Mouse (Mus musculus): Measurements from ENCODE around the gene Ttc9c. TPM values are rescaled to one million over a fixed set of nuclear protein-coding genes. Genes with fewer than 3 reads are reported as not detected.
A peak's percentile ranks its signal among the peaks of the same experiment; 100 is the strongest.
"Not testable (repeated sequence)": the region's sequence is repeated elsewhere in the genome, so short reads cannot be mapped to it uniquely, and the experiment has no call there.

Ttc9c gene
- polyA plus RNA-seq, 1 experiment from 2014 or later, result 46.8 TPM

DNA sequence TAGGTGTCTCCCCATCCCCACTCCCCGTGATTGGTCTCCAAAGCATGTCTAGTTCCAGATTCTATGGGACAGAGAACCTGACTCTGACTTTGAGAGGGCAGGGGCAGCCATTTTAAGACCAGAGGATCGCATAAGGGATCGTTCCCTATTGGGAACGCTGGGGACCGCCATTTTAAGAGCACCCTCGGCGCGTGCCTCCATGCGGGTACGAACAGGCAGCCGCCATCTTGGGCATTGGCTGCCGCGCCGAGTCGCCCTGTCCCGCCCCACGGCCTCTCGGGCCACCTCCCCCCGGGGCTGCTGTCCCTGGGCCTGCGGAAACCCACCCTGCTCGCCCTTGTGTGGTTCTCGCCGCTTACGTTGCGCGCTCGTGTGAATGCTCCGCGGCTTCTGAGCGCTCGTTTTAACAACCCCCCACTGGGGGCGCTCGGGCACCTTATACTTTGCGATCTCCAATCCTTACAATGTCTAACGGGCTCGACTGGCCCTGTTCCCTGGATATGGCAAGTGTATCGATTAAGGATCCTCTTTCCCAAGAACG lies 18.2 kb upstream of the Ttc9c start, which contains the start of gene Bscl2:
Gene Bscl2 (plus strand): TSS at position 217 of the 541 bp plus-strand sequence.
- Histone ChIP-seq H3K4me3 (ENCODE audit: low read depth, low read length) (peak within 1 kb of the TSS; percentile 54), H3K36me3 (ENCODE audit: control insufficient read depth, insufficient read depth, low read length) (peaks cover 24% of the 10 kb centered on the region), H3K9ac (ENCODE audit: low read depth, low read length) (peak within 1 kb of the TSS; percentile 93), H3K4me1 (replicated peaks; ENCODE audit: control insufficient read depth, insufficient read depth, low read length) (peaks cover 33% of the 10 kb centered on the region), H3K27me3 (replicated peaks; ENCODE audit: control insufficient read depth, insufficient read depth, low read length) (no peaks in the 10 kb centered on the region), H3K27ac (ENCODE audit: low read depth, low read length) (peak within 1 kb of the TSS; percentile 95), H3K4me2 (peak within 1 kb of the TSS; percentile 99), H3K9me3 (ENCODE audit: control insufficient read depth, low read length) (no peaks in the 10 kb centered on the region)
- DNase-seq (ENCODE audit: low spot score), result peak; percentile 87
- peak; percentile 74 for ATAC-seq (replicated peaks; ENCODE audit: low FRiP score)
- 2% methylated on average over 38 of the region's 38 CpGs for WGBS

- not testable (repeated sequence) for H3K4me2 ChIP-seq; DNase-seq (ENCODE audit: low spot score); H3K27ac ChIP-seq (ENCODE audit: low read depth, low read length); H3K4me3 ChIP-seq (ENCODE audit: low read depth, low read length); H3K9me3 ChIP-seq (ENCODE audit: control insufficient read depth, low read length); H3K9ac ChIP-seq (ENCODE audit: low read depth, low read length); H3K27me3 ChIP-seq (replicated peaks; ENCODE audit: control insufficient read depth, insufficient read depth, low read length); ATAC-seq (replicated peaks; ENCODE audit: low FRiP score)
- Histone ChIP-seq H3K4me1 (replicated peaks; ENCODE audit: control insufficient read depth, insufficient read depth, low read length) (peaks cover 33% of the 10 kb centered on the region), H3K36me3 (ENCODE audit: control insufficient read depth, insufficient read depth, low read length) (peaks cover 34% of the 10 kb centered on the region)
- 96% methylated on average over 10 of the region's 10 CpGs for WGBS
These were observed 17.2 kb upstream of the Ttc9c start for GRCm38 (mm10) chr19:8836327-8836726.

- Histone ChIP-seq H3K27ac (ENCODE audit: low read depth, low read length) (no peak overlapping the region), H3K9ac (ENCODE audit: low read depth, low read length) (no peak overlapping the region), H3K4me3 (ENCODE audit: low read depth, low read length) (no peak overlapping the region), H3K27me3 (replicated peaks; ENCODE audit: control insufficient read depth, insufficient read depth, low read length) (no peaks in the 10 kb centered on the region), H3K4me1 (replicated peaks; ENCODE audit: control insufficient read depth, insufficient read depth, low read length) (peaks cover 3% of the 10 kb centered on the region), H3K36me3 (ENCODE audit: control insufficient read depth, insufficient read depth, low read length) (peaks cover 66% of the 10 kb centered on the region), H3K4me2 (no peak overlapping the region), H3K9me3 (ENCODE audit: control insufficient read depth, low read length) (no peaks in the 10 kb centered on the region)
- 88% methylated on average over 4 of the region's 4 CpGs for WGBS
- ATAC-seq (replicated peaks; ENCODE audit: low FRiP score), result no peak
- DNase-seq (ENCODE audit: low spot score), result no peak
These were observed 13.8 kb upstream of the Ttc9c start for GRCm38 (mm10) chr19:8832971-8833370.

GRCm38 (mm10) chr19:8831262-8831661 lies 12.1 kb upstream of the Ttc9c start:
- H3K4me1 ChIP-seq (replicated peaks; ENCODE audit: control insufficient read depth, insufficient read depth, low read length), result no peaks in the 10 kb centered on the region
- H3K36me3 ChIP-seq (ENCODE audit: control insufficient read depth, insufficient read depth, low read length), result peaks cover 82% of the 10 kb centered on the region
- WGBS, result 84% methylated on average over 11 of the region's 11 CpGs
- H3K9ac ChIP-seq (ENCODE audit: low read depth, low read length), result no peak overlapping the region
- no peaks in the 10 kb centered on the region for H3K9me3 ChIP-seq (ENCODE audit: control insufficient read depth, low read length)
- H3K27ac ChIP-seq (ENCODE audit: low read depth, low read length), result no peak overlapping the region
- DNase-seq (ENCODE audit: low spot score) (no peak), ATAC-seq (replicated peaks; ENCODE audit: low FRiP score) (no peak)
- H3K4me2 ChIP-seq, result no peak overlapping the region
- no peak overlapping the region for H3K4me3 ChIP-seq (ENCODE audit: low read depth, low read length)
- H3K27me3 ChIP-seq (replicated peaks; ENCODE audit: control insufficient read depth, insufficient read depth, low read length), result no peaks in the 10 kb centered on the region

DNA sequence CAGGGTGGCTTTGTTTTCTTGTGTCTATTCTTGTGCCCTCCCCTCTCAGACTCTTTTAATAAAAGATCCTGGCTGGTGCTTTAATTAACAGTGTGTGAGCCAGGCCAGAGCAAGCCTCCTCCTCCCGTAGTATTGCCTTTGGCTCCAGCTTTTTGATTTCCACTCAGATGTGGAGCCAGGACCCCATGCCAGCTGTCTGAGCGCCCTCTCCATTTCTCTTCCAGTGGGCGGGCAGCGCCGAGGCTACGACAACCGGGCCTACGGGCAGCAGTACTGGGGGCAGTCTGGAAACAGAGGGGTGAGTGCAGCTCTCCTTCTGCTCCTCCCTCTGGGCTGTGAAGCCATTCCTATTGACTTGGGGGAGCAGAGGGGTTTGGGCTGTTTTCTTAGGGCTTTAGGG lies 11.5 kb upstream of the Ttc9c start:
- no peak overlapping the region for H3K9ac ChIP-seq (ENCODE audit: low read depth, low read length)
- DNase-seq (ENCODE audit: low spot score) (no peak), ATAC-seq (replicated peaks; ENCODE audit: low FRiP score) (no peak)
- peaks cover 87% of the 10 kb centered on the region for H3K36me3 ChIP-seq (ENCODE audit: control insufficient read depth, insufficient read depth, low read length)
- no peaks in the 10 kb centered on the region for H3K9me3 ChIP-seq (ENCODE audit: control insufficient read depth, low read length)
- H3K4me3 ChIP-seq (ENCODE audit: low read depth, low read length), result no peak overlapping the region
- 97% methylated on average over 8 of the region's 8 CpGs for WGBS
- H3K4me2 ChIP-seq, result no peak overlapping the region
- H3K27ac ChIP-seq (ENCODE audit: low read depth, low read length), result no peak overlapping the region
- no peaks in the 10 kb centered on the region for H3K4me1 ChIP-seq (replicated peaks; ENCODE audit: control insufficient read depth, insufficient read depth, low read length)
- H3K27me3 ChIP-seq (replicated peaks; ENCODE audit: control insufficient read depth, insufficient read depth, low read length), result no peaks in the 10 kb centered on the region

- H3K4me2 ChIP-seq, result no peak within 1 kb of the TSS
- peaks cover 88% of the 10 kb centered on the region for H3K36me3 ChIP-seq (ENCODE audit: control insufficient read depth, insufficient read depth, low read length)
- H3K9me3 ChIP-seq (ENCODE audit: control insufficient read depth, low read length), result no peaks in the 10 kb centered on the region
- H3K4me1 ChIP-seq (replicated peaks; ENCODE audit: control insufficient read depth, insufficient read depth, low read length), result no peaks in the 10 kb centered on the region
- no peak within 1 kb of the TSS for H3K4me3 ChIP-seq (ENCODE audit: low read depth, low read length)
- H3K27ac ChIP-seq (ENCODE audit: low read depth, low read length), result no peak within 1 kb of the TSS
- WGBS, result 73% methylated on average over 8 of the region's 8 CpGs
- no peak within 1 kb of the TSS for H3K9ac ChIP-seq (ENCODE audit: low read depth, low read length)
- DNase-seq (ENCODE audit: low spot score), result no peak
- no peak for ATAC-seq (replicated peaks; ENCODE audit: low FRiP score)
- H3K27me3 ChIP-seq (replicated peaks; ENCODE audit: control insufficient read depth, insufficient read depth, low read length), result no peaks in the 10 kb centered on the region
These were observed 10.5 kb upstream of the Ttc9c start, which contains the start of gene AC129217.1 for GRCm38 (mm10) chr19:8829660-8830059. TSS of gene AC129217.1 (plus strand) at chr19:8829773.

DNA sequence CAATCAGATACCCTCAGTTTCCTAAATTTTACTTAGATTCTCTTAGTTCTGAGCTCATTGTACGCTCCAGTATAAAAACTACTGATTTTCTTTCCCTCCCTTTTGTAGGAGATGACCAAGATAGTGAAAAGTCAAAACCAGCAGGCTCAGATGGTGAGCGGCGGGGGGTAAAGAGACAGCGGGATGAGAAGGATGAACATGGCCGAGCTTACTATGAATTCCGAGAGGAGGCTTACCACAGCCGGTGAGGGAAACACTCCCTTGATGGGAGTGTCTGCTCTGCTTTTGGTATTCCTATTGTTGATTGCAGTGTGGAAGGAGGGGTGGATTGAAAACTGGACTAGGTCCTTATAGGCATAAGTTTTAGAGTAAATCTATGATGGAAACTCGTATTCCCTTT lies 3.6 kb upstream of the Ttc9c start:
- no peak overlapping the region for H3K27ac ChIP-seq (ENCODE audit: low read depth, low read length)
- no peaks in the 10 kb centered on the region for H3K9me3 ChIP-seq (ENCODE audit: control insufficient read depth, low read length)
- no peak overlapping the region for H3K9ac ChIP-seq (ENCODE audit: low read depth, low read length)
- no peaks in the 10 kb centered on the region for H3K27me3 ChIP-seq (replicated peaks; ENCODE audit: control insufficient read depth, insufficient read depth, low read length)
- H3K4me3 ChIP-seq (ENCODE audit: low read depth, low read length), result peak overlapping the region; percentile 100
- WGBS, result 85% methylated on average over 8 of the region's 8 CpGs
- H3K4me1 ChIP-seq (replicated peaks; ENCODE audit: control insufficient read depth, insufficient read depth, low read length), result peaks cover 17% of the 10 kb centered on the region
- no peak for DNase-seq (ENCODE audit: low spot score)
- H3K4me2 ChIP-seq, result peak overlapping the region; percentile 93
- ATAC-seq (replicated peaks; ENCODE audit: low FRiP score), result no peak
- H3K36me3 ChIP-seq (ENCODE audit: control insufficient read depth, insufficient read depth, low read length), result peaks cover 44% of the 10 kb centered on the region

DNA sequence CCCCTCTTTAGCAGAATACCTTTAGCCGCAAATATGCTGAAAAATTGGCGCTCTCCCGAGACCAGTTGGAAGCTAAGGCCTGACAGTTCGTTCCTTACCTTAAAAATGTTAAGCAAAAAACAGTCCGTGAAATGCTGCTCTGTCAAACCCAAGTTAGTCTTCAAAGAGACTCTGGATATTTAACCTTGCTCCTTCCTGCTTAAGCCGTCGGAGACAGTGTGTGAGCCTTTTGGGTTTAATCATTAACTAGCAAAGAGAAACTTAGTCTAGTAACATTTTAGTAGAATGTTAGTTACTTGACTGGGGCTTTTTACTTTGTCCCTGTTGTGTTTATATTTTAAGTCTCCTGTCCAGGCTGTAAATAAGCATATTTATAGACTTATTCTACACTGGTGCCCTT lies 2.0 kb upstream of the Ttc9c start:
- Histone ChIP-seq H3K9me3 (ENCODE audit: control insufficient read depth, low read length) (no peaks in the 10 kb centered on the region), H3K4me2 (peak overlapping the region; percentile 93), H3K4me3 (ENCODE audit: low read depth, low read length) (peak overlapping the region; percentile 100), H3K4me1 (replicated peaks; ENCODE audit: control insufficient read depth, insufficient read depth, low read length) (peaks cover 21% of the 10 kb centered on the region), H3K27ac (ENCODE audit: low read depth, low read length) (peak overlapping the region; percentile 98), H3K9ac (ENCODE audit: low read depth, low read length) (peak overlapping the region; percentile 98), H3K36me3 (ENCODE audit: control insufficient read depth, insufficient read depth, low read length) (peaks cover 33% of the 10 kb centered on the region), H3K27me3 (replicated peaks; ENCODE audit: control insufficient read depth, insufficient read depth, low read length) (no peaks in the 10 kb centered on the region)
- DNase-seq (ENCODE audit: low spot score) (no peak), ATAC-seq (replicated peaks; ENCODE audit: low FRiP score) (no peak)
- WGBS, result under 1% methylated on average over 7 of the region's 7 CpGs

DNA sequence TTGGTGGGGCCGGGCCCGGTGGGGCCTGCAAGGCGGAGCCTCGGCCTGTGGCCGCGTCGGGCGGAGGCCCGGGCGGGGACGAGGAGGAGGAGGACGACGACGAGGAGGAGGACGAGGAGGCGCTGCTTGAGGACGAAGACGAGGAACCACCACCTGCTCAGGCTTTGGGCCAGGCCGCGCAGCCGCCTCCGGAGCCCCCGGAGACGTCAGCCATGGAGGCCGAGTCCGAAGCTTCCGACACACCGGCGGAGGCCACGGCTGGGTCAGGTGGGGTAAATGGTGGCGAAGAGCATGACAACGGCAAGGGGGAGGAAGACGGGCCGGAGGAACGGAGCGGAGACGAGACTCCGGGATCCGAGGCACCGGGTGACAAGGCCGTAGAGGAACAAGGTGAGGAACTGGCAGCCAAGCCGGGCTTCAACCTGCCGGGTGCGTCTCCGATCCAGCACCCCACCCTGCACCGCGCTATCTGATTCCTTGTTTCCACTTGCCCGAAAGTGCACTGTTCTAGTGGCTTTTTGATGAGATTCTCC lies 1.4 kb upstream of the Ttc9c start:
- Histone ChIP-seq H3K9ac (ENCODE audit: low read depth, low read length) (peak overlapping the region; percentile 98), H3K4me2 (peak overlapping the region; percentile 93), H3K4me3 (ENCODE audit: low read depth, low read length) (peak overlapping the region; percentile 100), H3K27ac (ENCODE audit: low read depth, low read length) (peak overlapping the region; percentile 98), H3K4me1 (replicated peaks; ENCODE audit: control insufficient read depth, insufficient read depth, low read length) (peaks cover 21% of the 10 kb centered on the region), H3K36me3 (ENCODE audit: control insufficient read depth, insufficient read depth, low read length) (peaks cover 31% of the 10 kb centered on the region), H3K9me3 (ENCODE audit: control insufficient read depth, low read length) (no peaks in the 10 kb centered on the region), H3K27me3 (replicated peaks; ENCODE audit: control insufficient read depth, insufficient read depth, low read length) (no peaks in the 10 kb centered on the region)
- ATAC-seq (replicated peaks; ENCODE audit: low FRiP score) (peak; percentile 48), DNase-seq (ENCODE audit: low spot score) (no peak)
- under 1% methylated on average over 48 of the region's 48 CpGs for WGBS

Data from liver, embryonic 11.5 days (tissue).